Mouse (Mus musculus) T-helper 1 cell (primary cell): ENCODE results near the gene Sptlc2.

ENCODE experiments used
- in situ Hi-C: fragments of 300-600 bp; cut with MboI, MseI; formaldehyde crosslinking; loops from one replicate; pipeline ENCODE4 v1.15.1; 2025; ENCODE audit warnings: high pct_unique_total_duplicates

The Sptlc2 gene

GRCm38 (mm10) chr12:87397126-87397525 lies 9.0 kb upstream of the Sptlc2 start:
- in situ Hi-C loops, result no loop called here

- in situ Hi-C loops, result no loop called here
Observed at GRCm38 (mm10) chr12:87394316-87394715, 6.2 kb upstream of the Sptlc2 start.

GRCm38 (mm10) chr12:87393447-87394145 lies 5.4 kb upstream of the Sptlc2 start:
- in situ Hi-C loops, result no loop called here

- in situ Hi-C loops, result no loop called here
Observed at GRCm38 (mm10) chr12:87391355-87391754, 3.2 kb upstream of the Sptlc2 start.

- in situ Hi-C loops, result loop anchor here (10.0 kb wide), 1 partner anchor 1064 kb away; no protein-coding TSS in a partner anchor
Observed at GRCm38 (mm10) chr12:87389231-87389630, 1.1 kb upstream of the Sptlc2 start.

- in situ Hi-C loops, result loop anchor here (10.0 kb wide), 1 partner anchor 1063 kb away; no protein-coding TSS in a partner anchor
Observed at GRCm38 (mm10) chr12:87387171-87388121, 709 bp downstream of the Sptlc2 start.

- in situ Hi-C loops, result loop anchor here (10.0 kb wide), 1 partner anchor 1060 kb away; no protein-coding TSS in a partner anchor
Observed at GRCm38 (mm10) chr12:87385051-87385450, 3.1 kb downstream of the Sptlc2 start.

- in situ Hi-C loops, result loop anchor here (10.0 kb wide), 1 partner anchor 1057 kb away; no protein-coding TSS in a partner anchor
Observed at GRCm38 (mm10) chr12:87381380-87381682, 6.8 kb downstream of the Sptlc2 start.

GRCm38 (mm10) chr12:87380586-87381379 lies 7.4 kb downstream of the Sptlc2 start:
- in situ Hi-C loops, result loop anchor here (10.0 kb wide), 1 partner anchor 1056 kb away; no protein-coding TSS in a partner anchor

- in situ Hi-C loops, result no loop called here
Observed at GRCm38 (mm10) chr12:87379496-87379895, 8.7 kb downstream of the Sptlc2 start.

GRCm38 (mm10) chr12:87374159-87374558 lies 14.0 kb downstream of the Sptlc2 start:
- in situ Hi-C loops, result no loop called here

- in situ Hi-C loops, result no loop called here
Observed at GRCm38 (mm10) chr12:87369319-87369718, 18.8 kb downstream of the Sptlc2 start.

GRCm38 (mm10) chr12:87368092-87368491 lies 20.1 kb downstream of the Sptlc2 start:
- in situ Hi-C loops, result no loop called here

GRCm38 (mm10) chr12:87365676-87366075 lies 22.5 kb downstream of the Sptlc2 start:
- in situ Hi-C loops, result no loop called here

- in situ Hi-C loops, result no loop called here
Observed at GRCm38 (mm10) chr12:87362111-87362510, 26.0 kb downstream of the Sptlc2 start.

- in situ Hi-C loops, result no loop called here
Observed at GRCm38 (mm10) chr12:87348029-87348428, 40.1 kb downstream of the Sptlc2 start.

GRCm38 (mm10) chr12:87347511-87347910 lies 40.6 kb downstream of the Sptlc2 start:
- in situ Hi-C loops, result no loop called here

GRCm38 (mm10) chr12:87343084-87343605 lies 45.0 kb downstream of the Sptlc2 start:
- in situ Hi-C loops, result no loop called here

- in situ Hi-C loops, result no loop called here
Observed at GRCm38 (mm10) chr12:87338082-87338481, 50.1 kb downstream of the Sptlc2 start.

GRCm38 (mm10) chr12:87334886-87335285 lies 53.3 kb downstream of the Sptlc2 start:
- in situ Hi-C loops, result no loop called here

- in situ Hi-C loops, result no loop called here
Observed at GRCm38 (mm10) chr12:87333794-87334193, 54.4 kb downstream of the Sptlc2 start.
